Mouse (Mus musculus) hindbrain, embryonic 16.5 days (tissue): ENCODE measurements around the gene Nell2. TPM values are rescaled to one million over a fixed set of nuclear protein-coding genes. Genes with fewer than 3 reads are reported as not detected.
A peak's percentile ranks its signal among the peaks of the same experiment; 100 is the strongest.

ENCODE experiments used
- ATAC-seq: fragments of 200-750 bp; cut with Nextera tagmentation; 2 replicates; pipeline ENCODE4 v1.8.0; 2017; ENCODE audit warnings: moderate TSS enrichment, moderate library complexity
- H3K27ac ChIP-seq: fragments of 300-500 bp; sonication (generic); 2 replicates; pipeline ENCODE4 v1.5.1; 2014; ENCODE audit warnings: low read depth, mild to moderate bottlenecking, control low read depth, low read length, moderate library complexity
- H3K27me3 ChIP-seq: fragments of 300-500 bp; sonication (generic); replicated peaks from 2 replicates; pipeline ENCODE4 v1.6.1; 2014; ENCODE audit warnings: low read length; ENCODE audit not compliant: control insufficient read depth, insufficient read depth
- H3K36me3 ChIP-seq: fragments of 300-500 bp; sonication (generic); 2 replicates; pipeline ENCODE4 v1.6.1; 2014; ENCODE audit warnings: mild to moderate bottlenecking, low read length, moderate library complexity, mixed read lengths; ENCODE audit not compliant: control insufficient read depth, insufficient read depth
- H3K4me1 ChIP-seq: fragments of 300-500 bp; sonication (generic); 2 replicates; pipeline ENCODE4 v1.6.1; 2014; ENCODE audit warnings: low read depth, low read length; ENCODE audit not compliant: control insufficient read depth, insufficient read depth
- H3K4me2 ChIP-seq: fragments of 300-500 bp; sonication (generic); 2 replicates; pipeline ENCODE4 v1.6.1; 2014; ENCODE audit warnings: mild to moderate bottlenecking, low read length, control low read depth, moderate library complexity
- H3K4me3 ChIP-seq: fragments of 300-500 bp; sonication (generic); 2 replicates; pipeline ENCODE4 v1.5.1; 2014; ENCODE audit warnings: mild to moderate bottlenecking, low read length, control low read depth, moderate library complexity
- H3K9ac ChIP-seq: fragments of 300-500 bp; sonication (generic); 2 replicates; pipeline ENCODE4 v1.6.1; 2014; ENCODE audit warnings: low read depth, mild to moderate bottlenecking, control low read depth, low read length, moderate library complexity
- H3K9me3 ChIP-seq: fragments of 300-500 bp; sonication (generic); 2 replicates; pipeline ENCODE4 v1.6.1; 2014; ENCODE audit warnings: mild to moderate bottlenecking, low read length, moderate library complexity; ENCODE audit not compliant: control insufficient read depth
- WGBS: fragments of 180-500 bp; shearing (Covaris S2); extraction: QIAGEN DNeasy Blood & Tissue Kit; methylation state at CpG from one replicate; pipeline ENCODE4 v1.1.7; 2014; 5-methylcytosine and 5-hydroxymethylcytosine counted together
- polyA plus RNA-seq: library from polyadenylated mRNA; unstranded; fragments of >200 nt; fragmentation: Nextera tagmentation; extraction: Ambion mirVana; gene quantifications from 2 replicates; pipeline ENCODE4 v1.2.1, GENCODE M21; 2015

Gene Nell2
- polyA plus RNA-seq, 1 experiment from 2014 or later = 181 TPM

- Histone ChIP-seq H3K36me3 (no peaks in the 10 kb centered on the region), H3K9ac (no peak overlapping the region), H3K27ac (no peak overlapping the region), H3K4me3 (no peak overlapping the region), H3K27me3 (no peaks in the 10 kb centered on the region), H3K4me1 (no peaks in the 10 kb centered on the region), H3K9me3 (no peaks in the 10 kb centered on the region), H3K4me2 (no peak overlapping the region)
- no peak for ATAC-seq
- 51% methylated on average over 10 of the region's 10 CpGs for WGBS
These were observed 391.1 kb downstream of the Nell2 start for GRCm38 (mm10) chr15:95137018-95137810.

- Histone ChIP-seq H3K4me2 (no peak overlapping the region), H3K9me3 (no peaks in the 10 kb centered on the region), H3K9ac (no peak overlapping the region), H3K36me3 (no peaks in the 10 kb centered on the region), H3K27me3 (no peaks in the 10 kb centered on the region), H3K4me1 (no peaks in the 10 kb centered on the region), H3K4me3 (no peak overlapping the region), H3K27ac (no peak overlapping the region)
- peak; percentile 67 for ATAC-seq
- 87% methylated on average over 17 of the region's 17 CpGs for WGBS
These were observed 392.3 kb downstream of the Nell2 start for GRCm38 (mm10) chr15:95135926-95136609.

- no peak overlapping the region for H3K9ac ChIP-seq
- H3K27me3 ChIP-seq = no peaks in the 10 kb centered on the region
- no peak for ATAC-seq
- no peaks in the 10 kb centered on the region for H3K36me3 ChIP-seq
- no peaks in the 10 kb centered on the region for H3K4me1 ChIP-seq
- no peak overlapping the region for H3K4me2 ChIP-seq
- no peak overlapping the region for H3K4me3 ChIP-seq
- no peaks in the 10 kb centered on the region for H3K9me3 ChIP-seq
- 67% methylated on average over 4 of the region's 4 CpGs for WGBS
- no peak overlapping the region for H3K27ac ChIP-seq
These were observed 397.0 kb downstream of the Nell2 start for GRCm38 (mm10) chr15:95131401-95131800.

- Histone ChIP-seq H3K4me2 (no peak overlapping the region), H3K4me3 (no peak overlapping the region), H3K27me3 (no peaks in the 10 kb centered on the region), H3K9ac (no peak overlapping the region), H3K36me3 (no peaks in the 10 kb centered on the region), H3K9me3 (no peaks in the 10 kb centered on the region), H3K4me1 (no peaks in the 10 kb centered on the region), H3K27ac (no peak overlapping the region)
- 80% methylated on average over 4 of the region's 4 CpGs for WGBS
- no peak for ATAC-seq
These were observed 419.7 kb downstream of the Nell2 start for GRCm38 (mm10) chr15:95108626-95109025.

GRCm38 (mm10) chr15:95107246-95107809, 421.0 kb downstream of the Nell2 start:
- Histone ChIP-seq H3K36me3 (no peaks in the 10 kb centered on the region), H3K9me3 (no peaks in the 10 kb centered on the region), H3K4me3 (no peak overlapping the region), H3K9ac (no peak overlapping the region), H3K4me2 (no peak overlapping the region), H3K27me3 (no peaks in the 10 kb centered on the region), H3K27ac (no peak overlapping the region), H3K4me1 (no peaks in the 10 kb centered on the region)
- ATAC-seq = no peak
- 58% methylated on average over 8 of the region's 8 CpGs for WGBS

GRCm38 (mm10) chr15:95101522-95101921, 426.8 kb downstream of the Nell2 start:
- Histone ChIP-seq H3K27ac (no peak overlapping the region), H3K4me2 (no peak overlapping the region), H3K9me3 (no peaks in the 10 kb centered on the region), H3K9ac (no peak overlapping the region), H3K36me3 (no peaks in the 10 kb centered on the region), H3K27me3 (no peaks in the 10 kb centered on the region), H3K4me3 (no peak overlapping the region), H3K4me1 (no peaks in the 10 kb centered on the region)
- no peak for ATAC-seq

- WGBS = 89% methylated on average over 7 of the region's 7 CpGs
These were observed 428.2 kb downstream of the Nell2 start for GRCm38 (mm10) chr15:95100133-95100532.

GRCm38 (mm10) chr15:95085962-95086361, 442.4 kb downstream of the Nell2 start:
- peaks cover 4% of the 10 kb centered on the region; the same call in 1 of the 2 replicates for H3K4me1 ChIP-seq
- WGBS = 77% methylated on average over 7 of the region's 7 CpGs
- ATAC-seq = no peak
- H3K4me3 ChIP-seq = no peak overlapping the region
- no peaks in the 10 kb centered on the region for H3K36me3 ChIP-seq
- no peak overlapping the region for H3K9ac ChIP-seq
- no peak overlapping the region for H3K27ac ChIP-seq
- H3K9me3 ChIP-seq = no peaks in the 10 kb centered on the region
- H3K4me2 ChIP-seq = no peak overlapping the region
- no peaks in the 10 kb centered on the region for H3K27me3 ChIP-seq

More at GRCm38 (mm10) chr15:95100133-95100532, 428.2 kb downstream of the Nell2 start:
- Histone ChIP-seq H3K36me3 (no peaks in the 10 kb centered on the region), H3K9ac (no peak overlapping the region), H3K27ac (no peak overlapping the region), H3K4me1 (no peaks in the 10 kb centered on the region), H3K9me3 (no peaks in the 10 kb centered on the region), H3K4me2 (no peak overlapping the region), H3K4me3 (no peak overlapping the region), H3K27me3 (no peaks in the 10 kb centered on the region)
- ATAC-seq = no peak

- H3K9ac ChIP-seq = no peak overlapping the region
- H3K36me3 ChIP-seq = no peaks in the 10 kb centered on the region
- peak overlapping the region; percentile 23 for H3K4me2 ChIP-seq
- H3K4me3 ChIP-seq = no peak overlapping the region
- ATAC-seq = peak; percentile 34; the same call in 1 of the 2 replicates
- H3K9me3 ChIP-seq = 0 out of 2 replicates have a peak, but pooled peaks cover 4% of the 10 kb centered on the region
- peaks cover 4% of the 10 kb centered on the region; the same call in 1 of the 2 replicates for H3K4me1 ChIP-seq
- no peak overlapping the region for H3K27ac ChIP-seq
- H3K27me3 ChIP-seq = no peaks in the 10 kb centered on the region
- WGBS = 46% methylated on average over 11 of the region's 11 CpGs
These were observed 446.7 kb downstream of the Nell2 start for GRCm38 (mm10) chr15:95081654-95082053.
